Mouse (Mus musculus): ENCODE data around the gene Oit1. TPM values are rescaled to one million over a fixed set of nuclear protein-coding genes. Genes with fewer than 3 reads are reported as not detected.

Gene Oit1
- polyA plus RNA-seq, 1 experiment: not detected

- no peaks in the 10 kb centered on the region for H3K27me3 ChIP-seq (ENCODE audit: control insufficient read depth)
- TF ChIP-seq TAL1 (IDR thresholded peaks at IDR 0.05; ENCODE audit: low read length) (no peak), GATA1 (IDR thresholded peaks at IDR 0.05; ENCODE audit: low read length) (no peak)
- no peak overlapping the region for H3K4me3 ChIP-seq (replicated peaks)
- H3K9me3 ChIP-seq (ENCODE audit: control insufficient read depth, low read length): no peaks in the 10 kb centered on the region
- H3K4me1 ChIP-seq (ENCODE audit: control insufficient read depth): no peaks in the 10 kb centered on the region
- no peaks in the 10 kb centered on the region for H3K36me3 ChIP-seq (ENCODE audit: control insufficient read depth)
Observed at GRCm38 (mm10) chr14:8327371-8327770, 51.2 kb downstream of the Oit1 start.

GRCm38 (mm10) chr14:8326961-8327360, 51.6 kb downstream of the Oit1 start:
- H3K4me3 ChIP-seq (replicated peaks): no peak overlapping the region
- no peaks in the 10 kb centered on the region for H3K4me1 ChIP-seq (ENCODE audit: control insufficient read depth)
- H3K27me3 ChIP-seq (ENCODE audit: control insufficient read depth): no peaks in the 10 kb centered on the region
- no peak for TF ChIP-seq GATA1 (IDR thresholded peaks at IDR 0.05; ENCODE audit: low read length)
- H3K9me3 ChIP-seq (ENCODE audit: control insufficient read depth, low read length): no peaks in the 10 kb centered on the region
- no peaks in the 10 kb centered on the region for H3K36me3 ChIP-seq (ENCODE audit: control insufficient read depth)

GRCm38 (mm10) chr14:8325746-8326145, 52.8 kb downstream of the Oit1 start:
- H3K4me3 ChIP-seq (replicated peaks): no peak overlapping the region
- no peak for TF ChIP-seq GATA1 (IDR thresholded peaks at IDR 0.05; ENCODE audit: low read length)
- H3K4me1 ChIP-seq (ENCODE audit: control insufficient read depth): no peaks in the 10 kb centered on the region
- no peaks in the 10 kb centered on the region for H3K27me3 ChIP-seq (ENCODE audit: control insufficient read depth)
- no peaks in the 10 kb centered on the region for H3K9me3 ChIP-seq (ENCODE audit: control insufficient read depth, low read length)
- no peaks in the 10 kb centered on the region for H3K36me3 ChIP-seq (ENCODE audit: control insufficient read depth)

- H3K9me3 ChIP-seq (ENCODE audit: control insufficient read depth, low read length): no peaks in the 10 kb centered on the region
- peaks cover 31% of the 10 kb centered on the region for H3K27me3 ChIP-seq (ENCODE audit: control insufficient read depth)
- TF ChIP-seq TAL1 (IDR thresholded peaks at IDR 0.05; ENCODE audit: low read length) (no peak), GATA1 (IDR thresholded peaks at IDR 0.05; ENCODE audit: low read length) (no peak)
- H3K36me3 ChIP-seq (ENCODE audit: control insufficient read depth): no peaks in the 10 kb centered on the region
- H3K4me1 ChIP-seq (ENCODE audit: control insufficient read depth): no peaks in the 10 kb centered on the region
- no peak overlapping the region for H3K4me3 ChIP-seq (replicated peaks)
Observed at GRCm38 (mm10) chr14:8320528-8320927, 58.0 kb downstream of the Oit1 start.

- no peak within 1 kb of the TSS for H3K4me3 ChIP-seq (replicated peaks)
- no peaks in the 10 kb centered on the region for H3K36me3 ChIP-seq (ENCODE audit: control insufficient read depth)
- TF ChIP-seq GATA1 (IDR thresholded peaks at IDR 0.05; ENCODE audit: low read length): no peak
- TF ChIP-seq TAL1 (IDR thresholded peaks at IDR 0.05; ENCODE audit: low read length): no peak
- H3K9me3 ChIP-seq (ENCODE audit: control insufficient read depth, low read length): no peaks in the 10 kb centered on the region
- peaks cover 33% of the 10 kb centered on the region for H3K27me3 ChIP-seq (ENCODE audit: control insufficient read depth)
- H3K4me1 ChIP-seq (ENCODE audit: control insufficient read depth): no peaks in the 10 kb centered on the region
Observed at GRCm38 (mm10) chr14:8317194-8318097, 61.1 kb downstream of the Oit1 start, which contains the start of gene Fam107a. Gene Fam107a, minus strand, starts transcription at chr14:8318023.

GRCm38 (mm10) chr14:8316366-8317193, 62.0 kb downstream of the Oit1 start:
- Histone ChIP-seq H3K4me3 (replicated peaks) (no peak overlapping the region), H3K27me3 (ENCODE audit: control insufficient read depth) (peaks cover 33% of the 10 kb centered on the region), H3K36me3 (ENCODE audit: control insufficient read depth) (no peaks in the 10 kb centered on the region), H3K9me3 (ENCODE audit: control insufficient read depth, low read length) (no peaks in the 10 kb centered on the region), H3K4me1 (ENCODE audit: control insufficient read depth) (no peaks in the 10 kb centered on the region)
- TF ChIP-seq TAL1 (IDR thresholded peaks at IDR 0.05; ENCODE audit: low read length) (no peak), GATA1 (IDR thresholded peaks at IDR 0.05; ENCODE audit: low read length) (no peak)

GRCm38 (mm10) chr14:8315169-8315568, 63.4 kb downstream of the Oit1 start:
- H3K27me3 ChIP-seq (ENCODE audit: control insufficient read depth): peaks cover 33% of the 10 kb centered on the region
- no peaks in the 10 kb centered on the region for H3K4me1 ChIP-seq (ENCODE audit: control insufficient read depth)
- no peak overlapping the region for H3K4me3 ChIP-seq (replicated peaks)
- H3K9me3 ChIP-seq (ENCODE audit: control insufficient read depth, low read length): no peaks in the 10 kb centered on the region
- H3K36me3 ChIP-seq (ENCODE audit: control insufficient read depth): no peaks in the 10 kb centered on the region
- no peak for TF ChIP-seq GATA1 (IDR thresholded peaks at IDR 0.05; ENCODE audit: low read length)

GRCm38 (mm10) chr14:8314536-8314935, 64.0 kb downstream of the Oit1 start:
- Histone ChIP-seq H3K27me3 (ENCODE audit: control insufficient read depth) (peaks cover 33% of the 10 kb centered on the region), H3K4me3 (replicated peaks) (no peak overlapping the region), H3K36me3 (ENCODE audit: control insufficient read depth) (no peaks in the 10 kb centered on the region), H3K4me1 (ENCODE audit: control insufficient read depth) (no peaks in the 10 kb centered on the region), H3K9me3 (ENCODE audit: control insufficient read depth, low read length) (no peaks in the 10 kb centered on the region)
- no peak for TF ChIP-seq GATA1 (IDR thresholded peaks at IDR 0.05; ENCODE audit: low read length)
- no peak for TF ChIP-seq TAL1 (IDR thresholded peaks at IDR 0.05; ENCODE audit: low read length)

GRCm38 (mm10) chr14:8313877-8314276, 64.7 kb downstream of the Oit1 start:
- TF ChIP-seq GATA1 (IDR thresholded peaks at IDR 0.05; ENCODE audit: low read length) (no peak), TAL1 (IDR thresholded peaks at IDR 0.05; ENCODE audit: low read length) (no peak)
- H3K4me1 ChIP-seq (ENCODE audit: control insufficient read depth): no peaks in the 10 kb centered on the region
- H3K36me3 ChIP-seq (ENCODE audit: control insufficient read depth): no peaks in the 10 kb centered on the region
- no peaks in the 10 kb centered on the region for H3K9me3 ChIP-seq (ENCODE audit: control insufficient read depth, low read length)
- peaks cover 33% of the 10 kb centered on the region for H3K27me3 ChIP-seq (ENCODE audit: control insufficient read depth)
- H3K4me3 ChIP-seq (replicated peaks): no peak overlapping the region
